Mouse (Mus musculus) liver, postnatal 0 days (tissue): Measurements from ENCODE around the gene Ptpn4.

Source experiments
- CTCF ChIP-seq: sonication (generic); IDR thresholded peaks from 2 replicates; pipeline ENCODE4 v1.5.1; 2016; ENCODE audit warnings: antibody characterized with exemption, low read depth
- EP300 ChIP-seq: IDR thresholded peaks from 2 replicates; pipeline ENCODE4 v1.6.1; 2016; ENCODE audit warnings: antibody characterized with exemption, low read depth, mild to moderate bottlenecking

- TF ChIP-seq CTCF, result no peak
- TF ChIP-seq EP300, result no peak
Measured at GRCm38 (mm10) chr1:119884272-119884671, 46.9 kb upstream of the Ptpn4 start.
